Mouse (Mus musculus): Measurements from ENCODE around the gene Spsb3. TPM values are rescaled to one million over a fixed set of nuclear protein-coding genes. Genes with fewer than 3 reads are reported as not detected.
A peak's percentile ranks its signal among the peaks of the same experiment; 100 is the strongest.

Gene Spsb3
- polyA plus RNA-seq, 1 experiment from 2014 or later, result 32.9 TPM

- Histone ChIP-seq H3K36me3 (ENCODE audit: control insufficient read depth, insufficient read depth, low read length) (peaks cover 3% of the 10 kb centered on the region; the same call in 1 of the 2 replicates), H3K9ac (replicated peaks; ENCODE audit: low read depth, low read length) (peak overlapping the region; percentile 45), H3K27me3 (ENCODE audit: control insufficient read depth, insufficient read depth, low read length) (no peaks in the 10 kb centered on the region), H3K4me3 (ENCODE audit: low read depth, low read length) (peak overlapping the region; percentile 63), H3K4me1 (ENCODE audit: control insufficient read depth, insufficient read depth, low read length) (peaks cover 6% of the 10 kb centered on the region; the same call in 1 of the 2 replicates), H3K9me3 (ENCODE audit: control insufficient read depth, low read depth, low read length) (no peaks in the 10 kb centered on the region), H3K4me2 (replicated peaks; ENCODE audit: low read depth, low read length) (peak overlapping the region; percentile 67), H3K27ac (ENCODE audit: low read length) (peak overlapping the region; percentile 88)
- peak; percentile 66 for ATAC-seq (ENCODE audit: insufficient number of reproducible peaks, insufficient read depth, low FRiP score, low read depth)
- WGBS, result under 1% methylated on average over 21 of the region's 21 CpGs
These were observed 36.7 kb upstream of the Spsb3 start for GRCm38 (mm10) chr17:24849733-24850064.

GRCm38 (mm10) chr17:24850065-24850772 is 36.2 kb upstream of the Spsb3 start, which contains the start of gene Fahd1:
Gene Fahd1, minus strand, starts transcription at chr17:24850364.
- ATAC-seq (ENCODE audit: insufficient number of reproducible peaks, insufficient read depth, low FRiP score, low read depth), result peak; percentile 100
- Histone ChIP-seq H3K4me2 (replicated peaks; ENCODE audit: low read depth, low read length) (peak within 1 kb of the TSS; percentile 73), H3K4me3 (ENCODE audit: low read depth, low read length) (peak within 1 kb of the TSS; percentile 63), H3K27me3 (ENCODE audit: control insufficient read depth, insufficient read depth, low read length) (no peaks in the 10 kb centered on the region), H3K9me3 (ENCODE audit: control insufficient read depth, low read depth, low read length) (no peaks in the 10 kb centered on the region), H3K4me1 (ENCODE audit: control insufficient read depth, insufficient read depth, low read length) (peaks cover 6% of the 10 kb centered on the region; the same call in 1 of the 2 replicates), H3K9ac (replicated peaks; ENCODE audit: low read depth, low read length) (peak within 1 kb of the TSS; percentile 45), H3K27ac (ENCODE audit: low read length) (peak within 1 kb of the TSS; percentile 88), H3K36me3 (ENCODE audit: control insufficient read depth, insufficient read depth, low read length) (peaks cover 5% of the 10 kb centered on the region; the same call in 1 of the 2 replicates)
- under 1% methylated on average over 58 of the region's 58 CpGs for WGBS

GRCm38 (mm10) chr17:24850773-24851127 is 35.7 kb upstream of the Spsb3 start:
- no peak overlapping the region for H3K27ac ChIP-seq (ENCODE audit: low read length)
- H3K36me3 ChIP-seq (ENCODE audit: control insufficient read depth, insufficient read depth, low read length), result peaks cover 8% of the 10 kb centered on the region; the same call in 1 of the 2 replicates
- H3K9ac ChIP-seq (replicated peaks; ENCODE audit: low read depth, low read length), result peak overlapping the region; percentile 33; the same call in 1 of the 2 replicates
- 2% methylated on average over 20 of the region's 20 CpGs for WGBS
- no peaks in the 10 kb centered on the region for H3K9me3 ChIP-seq (ENCODE audit: control insufficient read depth, low read depth, low read length)
- peak overlapping the region; percentile 63 for H3K4me3 ChIP-seq (ENCODE audit: low read depth, low read length)
- peak overlapping the region; percentile 73 for H3K4me2 ChIP-seq (replicated peaks; ENCODE audit: low read depth, low read length)
- H3K27me3 ChIP-seq (ENCODE audit: control insufficient read depth, insufficient read depth, low read length), result no peaks in the 10 kb centered on the region
- H3K4me1 ChIP-seq (ENCODE audit: control insufficient read depth, insufficient read depth, low read length), result peaks cover 6% of the 10 kb centered on the region; the same call in 1 of the 2 replicates
- ATAC-seq (ENCODE audit: insufficient number of reproducible peaks, insufficient read depth, low FRiP score, low read depth), result no peak

GRCm38 (mm10) chr17:24851381-24852125 is 34.9 kb upstream of the Spsb3 start:
- 77% methylated on average over 10 of the region's 10 CpGs for WGBS
- Histone ChIP-seq H3K27ac (ENCODE audit: low read length) (no peak overlapping the region), H3K4me2 (replicated peaks; ENCODE audit: low read depth, low read length) (peak overlapping the region; percentile 73), H3K4me1 (ENCODE audit: control insufficient read depth, insufficient read depth, low read length) (peaks cover 6% of the 10 kb centered on the region; the same call in 1 of the 2 replicates), H3K9me3 (ENCODE audit: control insufficient read depth, low read depth, low read length) (no peaks in the 10 kb centered on the region), H3K9ac (replicated peaks; ENCODE audit: low read depth, low read length) (no peak overlapping the region), H3K36me3 (ENCODE audit: control insufficient read depth, insufficient read depth, low read length) (peaks cover 8% of the 10 kb centered on the region; the same call in 1 of the 2 replicates), H3K4me3 (ENCODE audit: low read depth, low read length) (peak overlapping the region; percentile 63), H3K27me3 (ENCODE audit: control insufficient read depth, insufficient read depth, low read length) (no peaks in the 10 kb centered on the region)
- no peak for ATAC-seq (ENCODE audit: insufficient number of reproducible peaks, insufficient read depth, low FRiP score, low read depth)

GRCm38 (mm10) chr17:24855838-24856464 is 30.5 kb upstream of the Spsb3 start:
- Histone ChIP-seq H3K27ac (ENCODE audit: low read length) (no peak overlapping the region), H3K9ac (replicated peaks; ENCODE audit: low read depth, low read length) (no peak overlapping the region), H3K36me3 (ENCODE audit: control insufficient read depth, insufficient read depth, low read length) (peaks cover 10% of the 10 kb centered on the region; the same call in 1 of the 2 replicates), H3K4me1 (ENCODE audit: control insufficient read depth, insufficient read depth, low read length) (no peaks in the 10 kb centered on the region), H3K4me3 (ENCODE audit: low read depth, low read length) (no peak overlapping the region), H3K27me3 (ENCODE audit: control insufficient read depth, insufficient read depth, low read length) (no peaks in the 10 kb centered on the region), H3K9me3 (ENCODE audit: control insufficient read depth, low read depth, low read length) (no peaks in the 10 kb centered on the region), H3K4me2 (replicated peaks; ENCODE audit: low read depth, low read length) (no peak overlapping the region)
- no peak for ATAC-seq (ENCODE audit: insufficient number of reproducible peaks, insufficient read depth, low FRiP score, low read depth)
- 87% methylated on average over 3 of the region's 3 CpGs for WGBS

GRCm38 (mm10) chr17:24856589-24856988 is 29.9 kb upstream of the Spsb3 start:
- Histone ChIP-seq H3K27ac (ENCODE audit: low read length) (no peak overlapping the region), H3K4me1 (ENCODE audit: control insufficient read depth, insufficient read depth, low read length) (no peaks in the 10 kb centered on the region), H3K4me2 (replicated peaks; ENCODE audit: low read depth, low read length) (no peak overlapping the region), H3K9ac (replicated peaks; ENCODE audit: low read depth, low read length) (no peak overlapping the region), H3K4me3 (ENCODE audit: low read depth, low read length) (no peak overlapping the region), H3K27me3 (ENCODE audit: control insufficient read depth, insufficient read depth, low read length) (no peaks in the 10 kb centered on the region), H3K9me3 (ENCODE audit: control insufficient read depth, low read depth, low read length) (no peaks in the 10 kb centered on the region), H3K36me3 (ENCODE audit: control insufficient read depth, insufficient read depth, low read length) (peaks cover 14% of the 10 kb centered on the region)
- ATAC-seq (ENCODE audit: insufficient number of reproducible peaks, insufficient read depth, low FRiP score, low read depth), result no peak
- 90% methylated on average over 13 of the region's 13 CpGs for WGBS

- H3K36me3 ChIP-seq (ENCODE audit: control insufficient read depth, insufficient read depth, low read length), result peaks cover 25% of the 10 kb centered on the region
- ATAC-seq (ENCODE audit: insufficient number of reproducible peaks, insufficient read depth, low FRiP score, low read depth), result no peak
These were observed 28.5 kb upstream of the Spsb3 start for GRCm38 (mm10) chr17:24857831-24858470.

GRCm38 (mm10) chr17:24858967-24859366 is 27.5 kb upstream of the Spsb3 start:
- Histone ChIP-seq H3K27ac (ENCODE audit: low read length) (no peak overlapping the region), H3K36me3 (ENCODE audit: control insufficient read depth, insufficient read depth, low read length) (peaks cover 28% of the 10 kb centered on the region), H3K4me3 (ENCODE audit: low read depth, low read length) (no peak overlapping the region), H3K4me1 (ENCODE audit: control insufficient read depth, insufficient read depth, low read length) (no peaks in the 10 kb centered on the region), H3K27me3 (ENCODE audit: control insufficient read depth, insufficient read depth, low read length) (no peaks in the 10 kb centered on the region), H3K9me3 (ENCODE audit: control insufficient read depth, low read depth, low read length) (no peaks in the 10 kb centered on the region), H3K9ac (replicated peaks; ENCODE audit: low read depth, low read length) (no peak overlapping the region), H3K4me2 (replicated peaks; ENCODE audit: low read depth, low read length) (no peak overlapping the region)
- ATAC-seq (ENCODE audit: insufficient number of reproducible peaks, insufficient read depth, low FRiP score, low read depth), result peak; percentile 57; the same call in 1 of the 2 replicates
- 85% methylated on average over 6 of the region's 6 CpGs for WGBS

More at GRCm38 (mm10) chr17:24857831-24858470, 28.5 kb upstream of the Spsb3 start:
- H3K9ac ChIP-seq (replicated peaks; ENCODE audit: low read depth, low read length), result no peak overlapping the region
- no peaks in the 10 kb centered on the region for H3K4me1 ChIP-seq (ENCODE audit: control insufficient read depth, insufficient read depth, low read length)
- WGBS, result 89% methylated on average over 8 of the region's 8 CpGs
- H3K9me3 ChIP-seq (ENCODE audit: control insufficient read depth, low read depth, low read length), result no peaks in the 10 kb centered on the region
- H3K4me3 ChIP-seq (ENCODE audit: low read depth, low read length), result no peak overlapping the region
- H3K27me3 ChIP-seq (ENCODE audit: control insufficient read depth, insufficient read depth, low read length), result no peaks in the 10 kb centered on the region
- no peak overlapping the region for H3K27ac ChIP-seq (ENCODE audit: low read length)
- no peak overlapping the region for H3K4me2 ChIP-seq (replicated peaks; ENCODE audit: low read depth, low read length)
